Mouse (Mus musculus) layer of hippocampus, postnatal 25 days (tissue): ENCODE results near the gene Zfp715. TPM values are rescaled to one million over a fixed set of nuclear protein-coding genes. Genes with fewer than 3 reads are reported as not detected.
A peak's percentile ranks its signal among the peaks of the same experiment; 100 is the strongest.
"Not testable (repeated sequence)": the region's sequence is repeated elsewhere in the genome, so short reads cannot be mapped to it uniquely, and the experiment has no call there.

Experiments
- DNase-seq, 2 experiments: peaks; one replicate each; pipeline ENCODE4 v3.0.0; 2022; ENCODE audit warnings: mixed read lengths in 2 of 2, low spot score in 1 of 2; ENCODE audit errors: extremely low spot score in 1 of 2
- total RNA-seq, 2 experiments: library from RNA; stranded (reverse); gene quantifications; 2 replicates each; pipeline ENCODE4 v1.2.3; 2021

Zfp715 gene
- total RNA-seq, 2 experiments from 2014 or later: 24.1 to 24.4 TPM

DNA sequence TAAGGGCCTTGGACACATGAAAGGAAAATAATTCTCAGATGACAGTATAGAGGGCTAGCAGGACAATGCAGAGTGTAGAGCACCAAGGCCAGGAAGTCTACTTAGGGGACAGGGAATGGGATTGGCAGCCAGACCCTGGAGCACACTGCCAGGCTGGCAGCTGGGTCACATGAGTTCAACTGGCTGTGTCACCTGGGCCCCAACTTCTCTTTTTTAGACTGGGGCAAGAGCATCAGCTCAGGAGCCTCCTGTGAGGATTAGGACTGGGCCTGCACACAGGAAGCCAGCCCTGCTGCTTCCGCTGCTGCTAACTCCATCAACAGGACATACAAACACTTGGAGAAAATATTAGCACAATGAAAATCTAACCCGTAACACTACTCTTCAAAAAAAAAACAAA lies 4.0 kb downstream of the Zfp715 start:
- no peak for DNase-seq

- no peak for DNase-seq
These were observed 7.9 kb downstream of the Zfp715 start for GRCm38 (mm10) chr7:43305235-43305634.

DNA sequence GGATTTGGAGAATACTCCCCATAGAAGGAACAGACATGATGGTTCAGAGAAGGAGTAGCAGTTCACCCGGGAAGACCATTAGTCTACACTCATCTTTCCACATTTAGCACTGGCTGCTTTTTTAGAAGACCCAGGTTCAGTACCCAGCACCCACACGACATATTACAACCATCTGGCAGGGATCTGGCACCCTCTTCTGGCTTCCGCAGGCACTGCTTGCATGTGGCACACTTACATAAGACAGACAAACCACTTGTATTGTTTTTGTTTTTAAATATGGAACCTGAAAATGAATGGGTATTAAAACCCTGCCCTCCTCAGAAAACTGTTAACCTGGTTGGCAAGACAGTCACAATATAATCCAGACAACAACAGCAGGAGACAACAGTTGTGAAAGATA lies 21.6 kb downstream of the Zfp715 start:
- DNase-seq: no peak

DNA sequence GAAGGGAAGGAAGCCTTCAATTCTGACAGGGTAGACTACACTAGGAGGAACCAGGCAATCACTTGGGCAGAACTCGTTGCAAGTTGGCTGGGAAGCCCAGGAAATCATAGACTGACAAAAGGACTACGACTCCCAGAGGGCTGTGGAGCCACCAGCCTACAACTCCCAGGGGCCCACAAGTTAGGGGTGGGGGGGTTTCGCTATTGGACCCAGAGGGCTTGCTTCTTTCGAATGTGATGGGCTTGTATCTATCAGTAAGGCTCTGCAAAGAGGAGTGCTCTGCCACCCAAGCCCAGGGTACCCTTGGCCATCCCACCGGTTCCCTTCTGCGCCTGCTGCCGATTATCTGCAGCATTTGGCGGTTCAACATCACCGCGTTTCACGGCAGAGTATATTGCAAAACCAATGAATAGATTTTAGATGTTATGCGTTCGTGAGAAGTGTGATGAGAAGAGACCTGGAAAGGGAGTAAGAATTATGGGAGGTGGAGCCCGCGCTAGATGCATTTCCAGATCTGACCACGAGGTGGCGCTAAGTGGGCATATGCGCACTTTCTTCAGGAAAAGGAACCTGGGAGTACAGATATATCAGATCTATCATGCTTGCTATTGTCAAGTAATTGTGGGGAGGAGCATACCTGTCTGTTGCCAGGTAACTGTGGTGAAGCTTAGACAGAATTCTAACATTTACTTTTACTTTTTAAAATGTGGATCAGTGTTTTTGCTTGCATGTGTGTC lies 30.1 kb downstream of the Zfp715 start:
- peak; percentile 79 to 97 for DNase-seq

- DNase-seq: no peak
These were observed 30.6 kb downstream of the Zfp715 start for GRCm38 (mm10) chr7:43282459-43282858.

DNA sequence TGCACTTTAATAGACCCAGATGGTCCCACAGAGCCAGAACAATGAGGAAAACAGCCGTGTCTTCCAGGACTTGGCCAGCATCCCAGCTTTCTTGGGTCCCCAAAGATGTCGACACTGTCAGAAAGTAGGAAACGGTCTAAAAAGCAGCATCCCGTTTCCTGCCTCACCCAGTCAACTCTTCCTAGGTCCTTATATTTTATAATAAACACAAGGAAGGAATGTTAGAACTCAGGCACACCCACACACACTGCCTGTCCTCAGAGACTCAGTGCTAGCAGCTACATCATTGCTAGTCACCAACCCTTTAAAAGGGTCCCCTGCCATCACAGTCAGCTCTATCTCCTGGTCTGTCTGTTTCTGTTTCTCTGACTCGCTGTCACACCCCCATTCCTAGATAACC lies 35.7 kb downstream of the Zfp715 start:
- DNase-seq: no peak

GRCm38 (mm10) chr7:43276178-43276577 lies 36.9 kb downstream of the Zfp715 start:
- DNase-seq: not testable (repeated sequence)

DNA sequence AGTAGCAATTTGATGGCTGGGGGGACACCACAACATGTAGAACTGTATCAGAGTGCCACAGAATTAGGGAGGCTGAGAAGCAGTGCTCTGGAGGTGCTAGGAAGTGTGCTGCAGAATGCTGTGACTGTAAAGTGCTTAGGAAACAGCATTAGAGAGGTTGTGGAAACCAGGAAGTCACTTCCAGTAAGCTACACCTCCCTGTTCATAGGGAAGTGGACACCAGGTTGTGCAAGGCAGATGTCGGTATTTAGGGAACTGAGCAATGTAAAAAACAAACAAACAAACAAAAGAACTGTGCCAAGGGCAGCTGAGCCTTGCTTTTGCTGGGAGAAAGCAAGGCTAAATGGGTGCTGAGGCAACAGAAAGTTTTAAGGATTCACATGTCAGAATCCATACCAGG lies 39.6 kb downstream of the Zfp715 start:
- DNase-seq: no peak

DNA sequence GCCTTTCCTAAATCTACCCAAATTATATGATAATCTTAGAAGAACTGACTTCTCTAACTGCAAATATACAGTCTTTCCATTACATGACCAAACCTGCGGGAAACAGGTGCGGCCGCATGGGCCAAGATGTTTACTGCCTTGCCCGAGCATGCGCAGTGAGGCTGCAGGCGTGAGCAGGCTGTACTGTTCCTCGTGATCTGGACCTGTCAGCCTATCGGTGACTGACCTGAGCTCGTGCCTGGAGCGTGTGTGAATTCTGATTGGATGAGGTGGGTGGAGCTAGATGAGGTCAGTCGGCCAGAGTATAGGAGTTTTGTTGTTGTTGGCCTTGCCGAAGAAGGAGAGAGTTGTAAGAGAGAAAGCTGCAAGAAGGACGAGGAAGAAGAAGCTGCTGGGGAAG lies 45.7 kb downstream of the Zfp715 start:
- DNase-seq: not testable (repeated sequence)

DNA sequence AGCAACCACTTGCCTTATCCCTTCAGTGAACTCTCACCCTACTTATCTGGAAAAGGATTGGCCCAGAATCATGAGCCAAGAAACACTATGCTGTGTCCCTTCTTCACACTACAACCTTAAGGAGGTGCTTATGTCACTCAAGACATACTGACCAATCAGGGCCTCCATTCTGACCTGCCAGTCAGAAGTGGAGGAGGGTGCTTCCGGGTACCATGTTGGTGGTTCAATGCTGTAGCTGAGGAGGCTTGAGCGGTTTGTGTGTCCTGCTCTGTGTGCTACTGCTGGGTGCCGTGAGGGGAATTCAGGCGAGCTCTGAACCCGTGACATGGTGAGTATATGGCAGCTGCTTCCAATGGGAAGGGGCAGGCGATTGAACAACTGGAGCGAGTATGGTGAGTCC lies 59.6 kb downstream of the Zfp715 start:
- no peak for DNase-seq

GRCm38 (mm10) chr7:43250718-43251117 lies 62.4 kb downstream of the Zfp715 start:
- DNase-seq: not testable (repeated sequence)

Other genes with a start within 250 kb of the Zfp715 start
- not detected for gene Zfp936, start 199.1 kb downstream of the Zfp715 start, total RNA-seq
- under 1 TPM; 0.66 to 0.73 TPM for gene Siglecf, start 38.0 kb upstream of the Zfp715 start, total RNA-seq
- gene Siglecg, start 94.9 kb upstream of the Zfp715 start, total RNA-seq: under 1 TPM in 1 of 2 experiments, not detected in 1; 0.38 TPM
- not detected for gene Lim2, start 114.4 kb upstream of the Zfp715 start, total RNA-seq
- gene Nkg7, start 123.8 kb upstream of the Zfp715 start, total RNA-seq: not detected
- not detected for gene Cldnd2, start 127.5 kb upstream of the Zfp715 start, total RNA-seq
- 10 to 100 TPM; 58.8 to 77.2 TPM for gene Etfb, start 130.8 kb upstream of the Zfp715 start, total RNA-seq
- gene Gm45233, start 130.8 kb upstream of the Zfp715 start, total RNA-seq: 1 to 10 TPM in 1 of 2 experiments, not detected in 1; 1.6 TPM
- gene Vsig10l, start 149.9 kb upstream of the Zfp715 start, total RNA-seq: 1 to 10 TPM; 1.8 to 1.9 TPM
- 10 to 100 TPM; 24.0 to 29.3 TPM for gene Iglon5, start 176.8 kb upstream of the Zfp715 start, total RNA-seq
- gene 4931406B18Rik, start 192.6 kb upstream of the Zfp715 start, total RNA-seq: not detected
- gene Cd33, start 231.1 kb upstream of the Zfp715 start, total RNA-seq: 1 to 10 TPM; 3.2 to 5.7 TPM
- gene Zfp658, start 249.0 kb upstream of the Zfp715 start, total RNA-seq: 1 to 10 TPM; 5.2 to 6.1 TPM